Mouse (Mus musculus) embryonic fibroblast, embryonic 13.5 days (primary cell): Measurements from ENCODE around the gene Nyap2.

ENCODE experiments used
- CTCF ChIP-seq: IDR thresholded peaks from 2 replicates; pipeline ENCODE4 v1.5.1; 2011; ENCODE audit warnings: mild to moderate bottlenecking, control low read depth, low read length, moderate library complexity, borderline replicate concordance; ENCODE audit not compliant: insufficient read depth
- POLR2A ChIP-seq: IDR thresholded peaks from 2 replicates; pipeline ENCODE4 v1.6.1; 2011; ENCODE audit warnings: low read depth, mild to moderate bottlenecking, control low read depth, low read length, moderate library complexity

DNA sequence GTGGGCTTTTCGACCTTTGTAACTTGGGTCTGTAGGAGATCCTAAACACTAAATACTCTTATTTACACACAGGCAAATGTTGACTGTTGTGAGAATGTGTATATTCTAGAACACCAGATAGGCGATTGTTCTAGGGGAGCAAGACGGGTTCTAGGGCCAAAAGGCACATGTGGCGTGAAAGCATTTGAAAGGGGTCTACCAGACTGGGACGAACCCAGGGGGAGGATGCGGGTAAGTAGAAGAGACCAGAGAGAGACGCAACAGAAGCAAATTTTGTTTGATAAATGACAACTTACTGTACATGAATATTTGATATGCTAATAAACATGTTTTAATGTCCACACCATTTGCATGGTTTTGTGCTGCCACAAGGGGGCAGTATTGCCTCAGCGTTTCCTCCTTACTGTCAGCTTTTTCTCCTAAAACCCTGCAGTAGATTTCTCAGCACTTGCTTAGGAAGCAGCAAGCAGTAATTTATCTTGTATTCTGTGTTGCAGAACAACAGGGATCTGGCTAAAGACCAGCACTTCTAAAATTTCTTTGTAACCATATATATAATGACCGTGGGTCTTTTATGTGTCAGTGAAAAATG, 239.7 kb downstream of the Nyap2 start:
- TF ChIP-seq CTCF, result peak; percentile 59; the same call in 1 of the 2 replicates
- no peak for TF ChIP-seq POLR2A
